Mouse (Mus musculus): ENCODE data around the gene Gprc6a. TPM values are rescaled to one million over a fixed set of nuclear protein-coding genes. Genes with fewer than 3 reads are reported as not detected.

Gprc6a gene
- total and polyA plus RNA-seq, 2 experiments from 2014 or later = not detected

DNA sequence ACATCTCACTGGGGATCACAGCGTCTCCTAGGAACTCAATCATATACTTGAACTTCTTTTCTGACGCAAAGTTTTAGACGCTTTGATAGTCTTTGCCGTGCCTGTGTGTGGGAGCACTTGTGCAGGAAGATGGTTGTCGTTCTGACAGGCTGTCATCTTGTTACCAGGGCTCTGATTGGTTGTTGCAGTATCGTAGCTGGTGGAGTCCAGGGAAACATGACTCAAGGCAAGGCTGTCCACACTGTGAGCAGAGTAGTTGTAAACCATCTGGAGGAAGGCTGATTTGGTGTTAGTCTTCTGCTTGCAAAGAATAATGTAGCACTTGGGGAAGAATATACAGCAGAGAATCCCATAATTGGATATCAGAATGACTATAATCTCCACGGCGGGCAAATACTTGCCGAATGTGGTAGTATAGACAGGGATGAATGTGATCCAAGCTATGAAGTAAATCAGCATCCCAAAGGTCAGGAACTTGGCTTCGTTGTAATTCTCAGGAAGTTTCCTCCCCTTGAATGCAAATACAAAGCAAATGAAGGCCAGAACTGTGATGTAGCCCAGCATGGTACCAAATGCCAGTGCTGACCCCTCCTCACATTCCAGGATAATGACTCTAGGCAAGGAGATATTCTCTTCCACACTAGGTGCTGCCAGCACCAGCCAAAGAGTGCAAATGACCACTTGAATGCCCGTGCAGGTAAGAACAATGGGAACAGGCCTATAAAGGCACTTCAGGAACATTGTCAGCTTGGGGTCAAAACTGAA lies 16.3 kb downstream of the Gprc6a start:
- no peaks in the 10 kb centered on the region for H3K27me3 ChIP-seq (ENCODE audit: control insufficient read depth, insufficient read depth, low read length)
- H3K9me3 ChIP-seq (replicated peaks; ENCODE audit: control insufficient read depth, low read length) = no peaks in the 10 kb centered on the region
- WGBS = 67% methylated on average over 11 of the region's 11 CpGs
- H3K4me2 ChIP-seq (ENCODE audit: low read depth, low read length) = no peak overlapping the region
- no peaks in the 10 kb centered on the region for H3K36me3 ChIP-seq (replicated peaks; ENCODE audit: control insufficient read depth, insufficient read depth, low read length)
- no peak for TF ChIP-seq CTCF (IDR thresholded peaks at IDR 0.05; ENCODE audit: low read depth)
- TF ChIP-seq EP300 (IDR thresholded peaks at IDR 0.05; ENCODE audit: low read depth) = no peak
- H3K4me3 ChIP-seq (ENCODE audit: low read depth, low read length) = no peak overlapping the region
- no peak overlapping the region for H3K9ac ChIP-seq (replicated peaks; ENCODE audit: low read depth, low read length)
- no peak overlapping the region for H3K27ac ChIP-seq (ENCODE audit: low read depth)
- ATAC-seq (ENCODE audit: insufficient read depth, low read depth) = no peak
- no peak for DNase-seq (ENCODE audit: low spot score)
- no peaks in the 10 kb centered on the region for H3K4me1 ChIP-seq (ENCODE audit: control insufficient read depth, insufficient read depth)

DNA sequence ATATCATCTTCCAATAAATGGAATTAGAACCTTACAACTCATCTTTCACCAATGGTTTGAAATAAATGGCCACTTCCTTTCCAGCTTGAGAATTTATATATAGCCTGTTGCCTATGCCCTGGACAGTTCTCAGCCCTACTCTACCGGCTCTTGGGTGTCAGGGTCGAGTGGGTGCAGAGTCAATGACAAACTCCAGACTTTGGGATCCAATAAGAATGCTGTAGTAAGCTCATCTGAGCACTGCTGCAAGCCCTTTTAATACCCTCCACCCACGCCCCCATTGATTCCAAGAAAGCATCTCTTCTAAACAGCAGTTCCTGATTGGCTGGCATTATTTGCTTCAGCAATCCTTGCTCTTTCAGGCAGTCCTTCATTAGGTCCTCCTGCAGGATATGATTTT lies 17.8 kb downstream of the Gprc6a start:
- Histone ChIP-seq H3K36me3 (replicated peaks; ENCODE audit: control insufficient read depth, insufficient read depth, low read length) (no peaks in the 10 kb centered on the region), H3K9ac (replicated peaks; ENCODE audit: low read depth, low read length) (no peak overlapping the region), H3K27ac (ENCODE audit: low read depth) (no peak overlapping the region), H3K4me1 (ENCODE audit: control insufficient read depth, insufficient read depth) (no peaks in the 10 kb centered on the region), H3K4me3 (ENCODE audit: low read depth, low read length) (no peak overlapping the region), H3K4me2 (ENCODE audit: low read depth, low read length) (no peak overlapping the region), H3K9me3 (replicated peaks; ENCODE audit: control insufficient read depth, low read length) (no peaks in the 10 kb centered on the region), H3K27me3 (ENCODE audit: control insufficient read depth, insufficient read depth, low read length) (no peaks in the 10 kb centered on the region)
- 30% methylated on average over 3 of the region's 3 CpGs for WGBS
- no peak for TF ChIP-seq EP300 (IDR thresholded peaks at IDR 0.05; ENCODE audit: low read depth)
- no peak for ATAC-seq (ENCODE audit: insufficient read depth, low read depth)
- DNase-seq (ENCODE audit: low spot score) = no peak

- WGBS = 64% methylated on average over 9 of the region's 9 CpGs
- H3K4me3 ChIP-seq (ENCODE audit: low read depth, low read length) = no peak overlapping the region
- ATAC-seq (ENCODE audit: insufficient read depth, low read depth) (no peak), DNase-seq (ENCODE audit: low spot score) (no peak)
- no peak overlapping the region for H3K9ac ChIP-seq (replicated peaks; ENCODE audit: low read depth, low read length)
- no peak overlapping the region for H3K27ac ChIP-seq (ENCODE audit: low read depth)
- no peaks in the 10 kb centered on the region for H3K9me3 ChIP-seq (replicated peaks; ENCODE audit: control insufficient read depth, low read length)
- TF ChIP-seq CTCF (IDR thresholded peaks at IDR 0.05; ENCODE audit: low read depth) = no peak
- no peak for TF ChIP-seq EP300 (IDR thresholded peaks at IDR 0.05; ENCODE audit: low read depth)
- H3K4me1 ChIP-seq (ENCODE audit: control insufficient read depth, insufficient read depth) = no peaks in the 10 kb centered on the region
- no peaks in the 10 kb centered on the region for H3K36me3 ChIP-seq (replicated peaks; ENCODE audit: control insufficient read depth, insufficient read depth, low read length)
- H3K27me3 ChIP-seq (ENCODE audit: control insufficient read depth, insufficient read depth, low read length) = no peaks in the 10 kb centered on the region
- H3K4me2 ChIP-seq (ENCODE audit: low read depth, low read length) = no peak overlapping the region
These were observed 19.1 kb downstream of the Gprc6a start for GRCm38 (mm10) chr10:51611969-51612682.

- Histone ChIP-seq H3K4me2 (ENCODE audit: low read depth, low read length) (no peak overlapping the region), H3K36me3 (replicated peaks; ENCODE audit: control insufficient read depth, insufficient read depth, low read length) (no peaks in the 10 kb centered on the region), H3K4me1 (ENCODE audit: control insufficient read depth, insufficient read depth) (no peaks in the 10 kb centered on the region), H3K9me3 (replicated peaks; ENCODE audit: control insufficient read depth, low read length) (no peaks in the 10 kb centered on the region), H3K9ac (replicated peaks; ENCODE audit: low read depth, low read length) (no peak overlapping the region), H3K27ac (ENCODE audit: low read depth) (no peak overlapping the region), H3K27me3 (ENCODE audit: control insufficient read depth, insufficient read depth, low read length) (no peaks in the 10 kb centered on the region), H3K4me3 (ENCODE audit: low read depth, low read length) (no peak overlapping the region)
- WGBS = 60% methylated on average over 4 of the region's 4 CpGs
- TF ChIP-seq CTCF (IDR thresholded peaks at IDR 0.05; ENCODE audit: low read depth) (no peak), EP300 (IDR thresholded peaks at IDR 0.05; ENCODE audit: low read depth) (no peak)
- DNase-seq (ENCODE audit: low spot score) = no peak
- no peak for ATAC-seq (ENCODE audit: insufficient read depth, low read depth)
These were observed 21.4 kb downstream of the Gprc6a start for GRCm38 (mm10) chr10:51609741-51610425.

DNA sequence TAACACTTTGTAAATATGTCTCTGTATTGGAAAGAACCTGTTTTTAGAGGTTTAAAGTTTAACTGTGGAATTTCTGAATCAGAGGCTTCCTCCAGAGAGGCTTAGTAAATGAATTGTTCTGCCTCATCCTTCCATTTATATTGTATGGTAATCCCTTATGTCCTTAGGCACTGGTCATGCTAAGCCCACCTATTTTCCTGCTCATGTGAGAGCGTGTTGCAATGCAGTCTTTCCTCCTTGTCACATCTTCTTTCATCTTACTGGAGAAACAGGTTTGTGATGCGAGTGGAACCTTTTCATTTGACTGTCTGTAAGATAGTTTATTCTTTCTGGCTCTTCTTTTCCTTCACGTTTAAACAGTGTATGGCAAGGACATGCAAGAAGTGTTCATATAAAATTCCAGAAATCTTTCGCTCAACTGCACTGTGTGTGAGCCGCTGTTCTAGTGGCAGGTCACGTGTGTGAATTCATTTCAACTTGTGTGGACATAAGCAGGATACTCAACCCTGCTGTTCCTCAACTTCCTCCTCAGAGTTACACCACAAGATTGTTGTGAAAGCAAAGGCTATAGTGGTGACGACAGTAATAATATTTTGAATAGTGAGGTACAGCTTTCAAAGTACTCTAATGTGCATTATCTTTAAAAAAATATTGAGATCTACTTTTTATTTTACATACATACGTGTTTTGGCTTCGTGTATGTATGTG lies 34.2 kb downstream of the Gprc6a start:
- DNase-seq (ENCODE audit: low spot score) = no peak
- Histone ChIP-seq H3K9me3 (replicated peaks; ENCODE audit: control insufficient read depth, low read length) (no peaks in the 10 kb centered on the region), H3K27ac (ENCODE audit: low read depth) (no peak overlapping the region), H3K4me1 (ENCODE audit: control insufficient read depth, insufficient read depth) (no peaks in the 10 kb centered on the region), H3K4me2 (ENCODE audit: low read depth, low read length) (no peak overlapping the region), H3K36me3 (replicated peaks; ENCODE audit: control insufficient read depth, insufficient read depth, low read length) (no peaks in the 10 kb centered on the region), H3K27me3 (ENCODE audit: control insufficient read depth, insufficient read depth, low read length) (no peaks in the 10 kb centered on the region), H3K4me3 (ENCODE audit: low read depth, low read length) (no peak overlapping the region), H3K9ac (replicated peaks; ENCODE audit: low read depth, low read length) (no peak overlapping the region)
- no peak for ATAC-seq (ENCODE audit: insufficient read depth, low read depth)
- 73% methylated on average over 9 of the region's 9 CpGs for WGBS
- TF ChIP-seq CTCF (IDR thresholded peaks at IDR 0.05; ENCODE audit: low read depth) = no peak

All from heart, postnatal 0 days (tissue).